8 mouse cellular contexts compared by ENCODE assay signal in the genomic region with DNA sequence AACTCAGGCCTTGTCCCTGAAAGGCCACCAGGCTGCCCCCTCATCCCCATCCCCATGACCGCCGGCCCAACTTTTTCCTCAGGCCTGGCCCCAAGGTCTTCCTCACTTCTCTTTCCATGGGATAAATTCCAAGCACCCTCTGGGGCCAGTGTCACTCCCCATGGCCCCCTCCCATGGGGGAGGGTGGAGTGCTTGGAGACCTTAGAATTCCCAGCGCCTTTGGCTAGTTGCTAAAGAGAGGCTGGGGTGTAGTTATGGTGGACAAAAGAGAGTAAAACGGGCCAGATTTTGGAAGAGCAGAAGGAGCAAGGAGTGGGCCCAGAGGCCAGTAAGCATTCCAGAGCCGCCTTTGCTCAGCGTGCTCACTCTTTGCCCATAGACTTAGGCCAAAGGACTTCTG. TPM values are rescaled to one million over a fixed set of nuclear protein-coding genes. Genes with fewer than 3 reads are reported as not detected.
DNase-seq lines count a peak whose midpoint lies in the region; ATAC-seq and TF ChIP-seq lines count a peak whose summit lies in the region.

A gene (minus strand): TSS at position 101 of the 400 bp plus-strand sequence.

- 32% methylated on average over 6 of the region's 6 CpGs for WGBS in lung, embryonic 15.5 days
- WGBS in embryonic facial prominence, embryonic 12.5 days = 29% methylated on average over 6 of the region's 6 CpGs
- whole genome bisulfite sequencing in heart, postnatal 0 days = 46% methylated on average over 6 of the region's 6 CpGs
- WGBS in limb, embryonic 10.5 days = 38% methylated on average over 6 of the region's 6 CpGs
- WGBS in olfactory bulb, adult 2 months = 37% methylated on average over 6 of the region's 6 CpGs

- H3K36me3 ChIP-seq in lung, embryonic 15.5 days = no peaks in the 10 kb centered on the region
- peaks cover 9% of the 10 kb centered on the region; the same call in 1 of the 2 replicates for H3K36me3 ChIP-seq in embryonic facial prominence, embryonic 12.5 days
- H3K36me3 ChIP-seq in heart, postnatal 0 days (replicated peaks; ENCODE audit: control insufficient read depth, insufficient read depth, low read length) = 0 out of 2 replicates have a peak, but pooled peaks cover 4% of the 10 kb centered on the region
- H3K36me3 ChIP-seq in limb, embryonic 10.5 days = peaks cover 24% of the 10 kb centered on the region

- no peak for TF ChIP-seq EP300 in heart, postnatal 0 days (IDR thresholded peaks at IDR 0.05; ENCODE audit: low read depth)

- peak within 1 kb of the TSS; percentile 88 for H3K9ac ChIP-seq in lung, embryonic 15.5 days
- peak within 1 kb of the TSS; percentile 93 for H3K9ac ChIP-seq in embryonic facial prominence, embryonic 12.5 days
- peak within 1 kb of the TSS; percentile 81 for H3K9ac ChIP-seq in heart, postnatal 0 days (replicated peaks; ENCODE audit: low read depth, low read length)

- H3K4me2 ChIP-seq in lung, embryonic 15.5 days = peak within 1 kb of the TSS; percentile 80
- peak within 1 kb of the TSS; percentile 75 for H3K4me2 ChIP-seq in embryonic facial prominence, embryonic 12.5 days (replicated peaks)
- H3K4me2 ChIP-seq in heart, postnatal 0 days (ENCODE audit: low read depth, low read length) = peak within 1 kb of the TSS; percentile 72

- H3K4me1 ChIP-seq in lung, embryonic 15.5 days = peaks cover 34% of the 10 kb centered on the region
- H3K4me1 ChIP-seq in embryonic facial prominence, embryonic 12.5 days = peaks cover 33% of the 10 kb centered on the region
- H3K4me1 ChIP-seq in heart, postnatal 0 days (ENCODE audit: control insufficient read depth, insufficient read depth) = peaks cover 19% of the 10 kb centered on the region; the same call in 1 of the 2 replicates
- peaks cover 49% of the 10 kb centered on the region for H3K4me1 ChIP-seq in limb, embryonic 10.5 days
- peaks cover 28% of the 10 kb centered on the region for H3K4me1 ChIP-seq in olfactory bulb, adult 2 months (ENCODE audit: control insufficient read depth, insufficient read depth, low read length)

- no peak for DNase-seq in lung, postnatal 25 days (ENCODE audit: low spot score)
- no peak for DNase-seq in heart, postnatal 0 days (ENCODE audit: low spot score)
- DNase-seq in limb, embryonic 10.5 days (ENCODE audit: low spot score) = no peak
- DNase-seq in urinary bladder, postnatal 10 days (ENCODE audit: low spot score) = no peak
- DNase-seq in urinary bladder, postnatal 25 days (ENCODE audit: low spot score) = no peak

- no peak for ATAC-seq in lung, embryonic 15.5 days (ENCODE audit: borderline replicate concordance, extremely low read depth, low FRiP score, low TSS enrichment)
- peak; percentile 17; the same call in 1 of the 2 replicates for ATAC-seq in embryonic facial prominence, embryonic 12.5 days (ENCODE audit: insufficient number of reproducible peaks, insufficient read depth, low FRiP score, low TSS enrichment)
- no peak for ATAC-seq in heart, postnatal 0 days (ENCODE audit: insufficient read depth, low read depth)

- no peak for TF ChIP-seq POLR2A in olfactory bulb, adult 2 months (IDR thresholded peaks at IDR 0.05; ENCODE audit: insufficient read depth, low read depth, low read length)

- no peaks in the 10 kb centered on the region for H3K27me3 ChIP-seq in lung, embryonic 15.5 days
- H3K27me3 ChIP-seq in embryonic facial prominence, embryonic 12.5 days = no peaks in the 10 kb centered on the region
- no peaks in the 10 kb centered on the region for H3K27me3 ChIP-seq in heart, postnatal 0 days (ENCODE audit: control insufficient read depth, insufficient read depth, low read length)
- no peaks in the 10 kb centered on the region for H3K27me3 ChIP-seq in limb, embryonic 10.5 days (ENCODE audit: low read depth, poor library complexity, severe bottlenecking)

- H3K4me3 ChIP-seq in lung, embryonic 15.5 days = peak within 1 kb of the TSS; percentile 78
- H3K4me3 ChIP-seq in embryonic facial prominence, embryonic 12.5 days = peak within 1 kb of the TSS; percentile 83
- H3K4me3 ChIP-seq in heart, postnatal 0 days (ENCODE audit: low read depth, low read length) = peak within 1 kb of the TSS; percentile 64
- peak within 1 kb of the TSS; percentile 91 for H3K4me3 ChIP-seq in limb, embryonic 10.5 days
- peak within 1 kb of the TSS; percentile 75 for H3K4me3 ChIP-seq in olfactory bulb, adult 2 months (ENCODE audit: insufficient read depth, low read depth, low read length)

- peak within 1 kb of the TSS; percentile 89 for H3K27ac ChIP-seq in lung, embryonic 15.5 days
- H3K27ac ChIP-seq in embryonic facial prominence, embryonic 12.5 days = peak within 1 kb of the TSS; percentile 95
- H3K27ac ChIP-seq in heart, postnatal 0 days (ENCODE audit: low read depth) = peak within 1 kb of the TSS; percentile 85
- peak within 1 kb of the TSS; percentile 98 for H3K27ac ChIP-seq in limb, embryonic 10.5 days
- peak within 1 kb of the TSS; percentile 58 for H3K27ac ChIP-seq in olfactory bulb, adult 2 months (ENCODE audit: insufficient read depth, low read depth, low read length)

- TF ChIP-seq CTCF in heart, postnatal 0 days (IDR thresholded peaks at IDR 0.05; ENCODE audit: low read depth) = no peak
- no peak for TF ChIP-seq CTCF in olfactory bulb, adult 2 months (IDR thresholded peaks at IDR 0.05; ENCODE audit: insufficient read depth, low read depth, low read length)

- H3K9me3 ChIP-seq in lung, embryonic 15.5 days = no peaks in the 10 kb centered on the region
- H3K9me3 ChIP-seq in embryonic facial prominence, embryonic 12.5 days = no peaks in the 10 kb centered on the region
- no peaks in the 10 kb centered on the region for H3K9me3 ChIP-seq in heart, postnatal 0 days (replicated peaks; ENCODE audit: control insufficient read depth, low read length)
- H3K9me3 ChIP-seq in limb, embryonic 10.5 days (replicated peaks) = no peaks in the 10 kb centered on the region

RNA-seq across cellular contexts. Expression of the gene that starts here (rescaled TPM):
- polyA plus RNA-seq in lung, embryonic 15.5 days (2015; fragmentation: Nextera tagmentation; extraction: Ambion mirVana) = 79.1 and 79.8 TPM in 2 replicates
- polyA plus RNA-seq in embryonic facial prominence, embryonic 12.5 days (2016; fragmentation: Nextera tagmentation; extraction: Ambion mirVana) = 104 and 115 TPM in 2 replicates
- 77.5 and 78.5 TPM in 2 replicates for total RNA-seq in heart, postnatal 0 days (2014; rRNA removed; ENCODE audit: low replicate concordance)
- 61.9 and 65.5 TPM in 2 replicates for polyA plus RNA-seq in heart, postnatal 0 days (2015; fragmentation: Nextera tagmentation; extraction: Ambion mirVana)
- polyA plus RNA-seq in limb, embryonic 10.5 days (2016; fragmentation: Nextera tagmentation; extraction: Ambion mirVana) = 35.4 and 49.6 TPM in 2 replicates
- 247 and 441 TPM in 2 replicates for polyA plus RNA-seq in olfactory bulb, adult 2 months (2012; ENCODE audit: insufficient read depth, insufficient read length, low replicate concordance, missing spikeins)
